ENCODE assay signal across 8 mouse cellular contexts in the genomic region with DNA sequence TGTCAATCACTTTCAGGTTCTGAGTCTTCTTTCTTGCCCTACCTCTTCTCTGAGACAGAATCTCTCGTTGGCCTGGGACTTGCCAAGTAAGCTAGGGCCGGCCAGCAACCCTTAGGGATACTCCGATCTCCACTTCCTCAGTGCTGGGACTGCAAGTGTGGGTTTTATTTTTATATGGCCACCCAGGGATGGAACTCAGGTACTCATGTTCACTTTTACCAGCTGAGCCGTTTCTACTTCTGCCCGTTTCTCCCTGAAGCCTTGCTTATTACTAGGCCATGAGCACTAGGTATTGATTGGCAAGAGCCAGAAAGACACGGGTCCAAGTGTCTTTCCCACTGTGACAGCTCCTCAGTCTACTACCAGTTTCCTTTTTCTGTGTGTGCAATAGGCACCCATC. TPM values are rescaled to one million over a fixed set of nuclear protein-coding genes. Genes with fewer than 3 reads are reported as not detected.
DNase-seq lines count a peak whose midpoint lies in the region; ATAC-seq and TF ChIP-seq lines count a peak whose summit lies in the region.

No protein-coding gene starts in this region.

- peak overlapping the region; percentile 70 for H3K27ac ChIP-seq in heart, adult 2 months
- H3K27ac ChIP-seq in heart, postnatal 0 days (ENCODE audit: low read depth), result peak overlapping the region; percentile 84
- H3K27ac ChIP-seq in macrophage, result peak overlapping the region; percentile 78

- H3K4me1 ChIP-seq in heart, adult 2 months (ENCODE audit: control insufficient read depth, insufficient read depth, low read length), result peaks cover 4% of the 10 kb centered on the region; the same call in 1 of the 2 replicates
- peaks cover 74% of the 10 kb centered on the region for H3K4me1 ChIP-seq in E14TG2a.4 (replicated peaks; ENCODE audit: low read depth, low read length)
- peaks cover 9% of the 10 kb centered on the region; the same call in 1 of the 2 replicates for H3K4me1 ChIP-seq in heart, postnatal 0 days (ENCODE audit: control insufficient read depth, insufficient read depth)

- peak overlapping the region; percentile 96 for H3K4me2 ChIP-seq in heart, postnatal 0 days (ENCODE audit: low read depth, low read length)

- no peak for TF ChIP-seq CTCF in heart, adult 2 months (IDR thresholded peaks at IDR 0.05)
- no peak for TF ChIP-seq CTCF in E14TG2a.4 (conservative IDR thresholded peaks at IDR 0.05; ENCODE audit: low read length)
- no peak for TF ChIP-seq CTCF in heart, postnatal 0 days (IDR thresholded peaks at IDR 0.05; ENCODE audit: low read depth)

- no peak overlapping the region for H3K4me3 ChIP-seq in heart, adult 2 months
- H3K4me3 ChIP-seq in E14TG2a.4 (replicated peaks; ENCODE audit: low read length) (peak overlapping the region; percentile 98), macrophage (ENCODE audit: inconsistent target) (peak overlapping the region; percentile 22)
- H3K4me3 ChIP-seq in heart, postnatal 0 days (ENCODE audit: low read depth, low read length), result 0 out of 2 replicates have a peak overlapping the region, but pooled peaks have one; percentile 85

- ATAC-seq in heart, postnatal 0 days (ENCODE audit: insufficient read depth, low read depth), result no peak

- no peak overlapping the region for H3K9ac ChIP-seq in heart, adult 2 months (ENCODE audit: low read depth, low read length)
- H3K9ac ChIP-seq in heart, postnatal 0 days (replicated peaks; ENCODE audit: low read depth, low read length), result no peak overlapping the region

- DNase-seq in heart, adult 2 months, result no peak
- no peak for DNase-seq in heart, adult 8-10 months (ENCODE audit: low spot score)
- no peak for DNase-seq in heart, postnatal 0 days (ENCODE audit: low spot score)
- no peak for DNase-seq in adrenal gland, postnatal 4 days (ENCODE audit: low spot score in 2 of 2)
- DNase-seq in thymus, postnatal 0 days (ENCODE audit: low spot score), result no peak
- no peak for DNase-seq in right cerebral cortex, postnatal 4 days

- H3K27me3 ChIP-seq in heart, adult 2 months (ENCODE audit: control insufficient read depth, insufficient read depth, low read length), result no peaks in the 10 kb centered on the region
- H3K27me3 ChIP-seq in E14TG2a.4 (ENCODE audit: insufficient read depth, low read length), result no peaks in the 10 kb centered on the region
- no peaks in the 10 kb centered on the region for H3K27me3 ChIP-seq in heart, postnatal 0 days (ENCODE audit: control insufficient read depth, insufficient read depth, low read length)

- intact Hi-C loops in heart, adult 2 months (cut with DNase I), result loop anchor here (1.0 to 2.0 kb wide), 2 partner anchors 22 to 39 kb away; no protein-coding TSS in a partner anchor

- TF ChIP-seq POLR2A in heart, adult 2 months (IDR thresholded peaks at IDR 0.05; ENCODE audit: insufficient read depth, low read depth, low read length), result no peak

- H3K36me3 ChIP-seq in heart, adult 2 months (ENCODE audit: control insufficient read depth, insufficient read depth, low read length), result no peaks in the 10 kb centered on the region
- H3K36me3 ChIP-seq in E14TG2a.4 (ENCODE audit: insufficient read depth, low read length) (peaks cover 58% of the 10 kb centered on the region), macrophage (ENCODE audit: inconsistent target) (peaks cover 19% of the 10 kb centered on the region)
- H3K36me3 ChIP-seq in heart, postnatal 0 days (replicated peaks; ENCODE audit: control insufficient read depth, insufficient read depth, low read length), result peaks cover 10% of the 10 kb centered on the region

- no peaks in the 10 kb centered on the region for H3K9me3 ChIP-seq in E14TG2a.4 (ENCODE audit: low read length)
- no peaks in the 10 kb centered on the region for H3K9me3 ChIP-seq in heart, postnatal 0 days (replicated peaks; ENCODE audit: control insufficient read depth, low read length)

- no peak for TF ChIP-seq EP300 in heart, adult 2 months (IDR thresholded peaks at IDR 0.05; ENCODE audit: insufficient read depth, low read depth, low read length)
- TF ChIP-seq EP300 in heart, postnatal 0 days (IDR thresholded peaks at IDR 0.05; ENCODE audit: low read depth), result no peak

- WGBS in heart, adult 2 months, result 82% methylated on average over 6 of the region's 6 CpGs
- WGBS in heart, postnatal 0 days, result 79% methylated on average over 6 of the region's 6 CpGs
- 85% methylated on average over 6 of the region's 6 CpGs for WGBS in macrophage (ENCODE audit: missing documents)

- H3K79me2 ChIP-seq in heart, adult 2 months (replicated peaks; ENCODE audit: control insufficient read depth, insufficient read depth, low read length), result no peaks in the 10 kb centered on the region
- peaks cover 27% of the 10 kb centered on the region for H3K79me2 ChIP-seq in macrophage (ENCODE audit: inconsistent target)

RNA-seq across cellular contexts. Expression of a gene that starts 0.7 kb away (rescaled TPM):
- 1 to 10 TPM; 5.4 to 6.4 TPM for total RNA-seq in heart, adult 2 months (2021)
- polyA plus RNA-seq in heart, adult 2 months (2012; rRNA removed), result 13.0 and 23.6 TPM in 2 replicates
- total RNA-seq in heart, adult 8-10 months (2022), result 1 to 10 TPM; 4.5 to 8.3 (median 7.1) TPM
- 8.2 and 14.1 TPM in 2 replicates for total RNA-seq in heart, postnatal 0 days (2014; rRNA removed; ENCODE audit: low replicate concordance)
- polyA plus RNA-seq in heart, postnatal 0 days (2015; fragmentation: Nextera tagmentation; extraction: Ambion mirVana), result 3.9 and 5.7 TPM in 2 replicates
- total RNA-seq in macrophage (2018; cell fraction: chromatin; rRNA removed), result 100 to 1,000 TPM in 20 of 26 experiments, 10 to 100 TPM in 6; 52.4 to 220 (median 129) TPM
- total RNA-seq in macrophage (2018; cell fraction: cytosol; rRNA removed), result 10 to 100 TPM; 11.7 to 34.5 (median 23.5) TPM
- total RNA-seq in macrophage (2018; cell fraction: nucleus; rRNA removed), result 100 to 1,000 TPM in 7 of 26 experiments, 10 to 100 TPM in 19; 31.3 to 145 (median 77.2) TPM
- polyA plus RNA-seq in macrophage (2018), result 20.0 to 30.2 TPM (median 20.7 TPM) in 3 replicates
- 10 to 100 TPM; 22.2 to 24.6 TPM for total RNA-seq in adrenal gland, postnatal 4 days (2021)
- 8.1 and 9.3 TPM in 2 replicates for polyA plus RNA-seq in thymus, postnatal 0 days (2015; fragmentation: Nextera tagmentation; extraction: Ambion mirVana)
